Mouse (Mus musculus) brain, embryonic 18.5 days (tissue): ENCODE measurements around the gene Gm20708.
"Not testable (repeated sequence)": the region's sequence is repeated elsewhere in the genome, so short reads cannot be mapped to it uniquely, and the experiment has no call there.

Source experiments
- DNase-seq: peaks from one replicate; pipeline ENCODE4 v3.0.0-alpha.2; 2012; ENCODE audit warnings: low read depth, low spot score

Gm20708 gene

DNA sequence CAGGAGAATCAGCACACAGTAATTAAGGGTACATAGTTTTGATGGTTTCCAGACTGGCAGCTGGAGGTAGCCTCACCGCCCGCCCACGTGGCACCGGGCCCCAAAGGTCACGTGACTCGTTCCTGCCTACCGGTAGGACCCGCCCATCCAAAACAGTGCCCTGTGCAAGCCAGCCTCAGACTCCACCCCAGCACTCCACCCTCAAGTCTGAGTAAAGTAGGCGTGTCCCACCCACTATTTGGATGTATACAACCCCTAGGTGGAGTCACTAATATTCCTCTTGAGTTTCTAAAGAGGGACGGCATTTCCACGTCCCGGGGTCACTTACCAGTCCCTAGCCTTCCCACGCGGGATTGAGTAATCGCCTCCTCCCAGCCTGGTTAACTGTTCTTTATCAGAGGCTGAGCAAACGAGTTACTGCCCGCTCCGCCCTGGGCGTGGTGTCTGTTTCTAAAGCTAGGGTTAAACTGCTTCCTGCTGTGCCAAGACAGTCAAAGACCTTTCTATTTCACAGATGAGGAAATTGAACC lies 28.8 kb upstream of the Gm20708 start:
- no peak for DNase-seq

DNA sequence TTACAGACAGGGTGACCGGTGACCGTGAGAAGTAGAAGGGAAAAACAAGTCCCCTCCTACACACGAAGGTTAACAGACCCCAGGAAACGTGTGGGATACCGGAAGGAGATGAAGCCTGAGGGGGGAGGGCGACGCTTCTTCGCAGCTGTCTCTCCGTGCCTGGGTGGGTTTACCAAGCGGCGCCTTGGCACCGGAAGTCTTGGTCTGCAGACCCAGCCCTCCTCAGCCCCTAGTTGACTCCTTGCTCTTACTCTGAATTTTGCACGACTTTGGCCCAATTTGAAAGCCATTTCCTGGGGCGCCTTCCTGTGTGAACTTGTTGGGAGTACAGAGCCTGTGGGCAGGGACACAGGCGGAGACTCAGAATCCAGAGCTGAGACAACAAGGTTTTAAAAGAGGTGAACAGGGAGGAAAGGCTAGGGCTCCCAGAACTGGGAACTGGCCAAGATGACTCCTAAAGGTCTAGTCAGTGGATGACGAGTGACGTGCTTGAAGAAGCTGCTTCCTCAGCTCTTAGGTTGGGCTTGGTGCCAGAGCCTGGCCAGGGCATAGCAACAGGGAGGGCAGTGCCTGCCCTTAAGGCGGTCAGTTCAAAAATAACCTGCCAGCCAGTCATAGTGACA lies 28.2 kb upstream of the Gm20708 start:
- no peak for DNase-seq

GRCm38 (mm10) chr11:117781993-117782704 lies 27.3 kb upstream of the Gm20708 start, which contains the start of the genes Tmc8 and Tmc6:
TSS of gene Tmc8 (plus strand) at chr11:117782076.
TSS of gene Tmc6 (minus strand) at chr11:117782198.
- no peak for DNase-seq

DNA sequence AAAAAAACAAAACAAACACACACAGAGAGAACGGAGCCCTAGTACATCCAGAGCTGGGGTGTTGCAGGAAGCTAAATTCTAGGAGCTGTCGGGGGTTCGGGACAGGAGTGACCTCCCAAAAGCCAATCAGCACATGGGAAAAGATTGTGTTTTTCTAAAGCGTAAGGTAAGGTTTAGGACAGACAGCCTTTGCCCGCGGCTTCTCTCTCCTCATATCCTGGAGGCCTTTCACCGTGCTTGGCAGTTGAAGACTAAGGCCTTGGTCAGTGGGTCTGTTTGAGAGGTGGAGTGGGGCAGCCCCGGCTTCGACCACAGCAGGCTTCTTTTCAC lies 26.8 kb upstream of the Gm20708 start:
- no peak for DNase-seq

- DNase-seq: peak; percentile 16
These were observed 26.4 kb upstream of the Gm20708 start for GRCm38 (mm10) chr11:117783089-117783488.

DNA sequence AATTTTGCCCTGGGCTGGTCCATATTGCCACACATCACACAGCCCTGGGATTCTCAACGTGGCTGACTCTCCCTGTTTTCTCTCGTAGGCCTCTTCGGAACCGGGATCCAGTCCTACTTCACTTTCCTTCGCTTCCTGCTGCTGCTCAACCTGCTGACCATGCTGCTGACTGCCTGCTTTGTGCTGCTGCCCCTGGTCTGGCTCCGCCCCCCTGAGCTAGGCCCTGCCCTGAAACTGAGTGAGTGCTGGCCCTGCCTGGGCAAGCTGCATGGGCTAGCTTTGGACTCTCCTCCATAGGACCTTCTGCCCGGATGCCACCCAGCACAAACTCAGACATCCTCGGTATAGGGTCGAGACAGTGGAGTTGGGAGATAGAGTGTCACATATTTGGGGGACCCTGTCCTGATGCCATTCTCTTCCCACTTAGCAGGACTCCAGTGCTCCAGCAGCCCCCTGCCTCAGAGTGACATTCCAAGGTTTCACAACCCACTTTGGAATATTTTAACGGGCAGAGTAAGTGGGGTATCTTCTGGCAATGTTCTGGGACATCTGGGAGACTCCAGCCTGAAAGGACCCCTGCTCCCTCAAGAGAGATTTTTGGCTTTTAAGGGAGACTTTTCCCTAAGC lies 25.7 kb upstream of the Gm20708 start:
- no peak for DNase-seq

DNA sequence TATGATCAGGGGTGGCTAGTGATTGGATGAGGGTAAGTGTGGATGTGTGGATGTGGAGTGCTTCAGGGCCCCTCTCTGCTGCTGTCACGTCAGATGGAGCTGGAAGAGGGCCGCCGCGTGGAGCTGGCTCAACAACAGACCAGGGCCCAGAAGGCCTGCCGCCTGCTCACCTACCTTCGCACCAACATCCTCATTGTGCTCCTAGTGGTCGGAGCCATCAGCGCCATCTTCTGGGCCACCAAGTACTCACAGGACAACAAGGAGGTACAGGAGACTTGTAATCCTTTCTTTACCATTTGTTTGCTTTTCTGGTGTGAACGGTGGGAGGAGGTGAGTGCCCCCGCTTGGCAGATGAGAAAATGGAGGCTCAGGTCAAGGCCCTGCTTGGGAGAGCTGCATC lies 23.2 kb upstream of the Gm20708 start:
- DNase-seq: no peak

- DNase-seq: not testable (repeated sequence)
These were observed 21.0 kb upstream of the Gm20708 start for GRCm38 (mm10) chr11:117788481-117788880.

- no peak for DNase-seq
These were observed 19.2 kb upstream of the Gm20708 start for GRCm38 (mm10) chr11:117790286-117790685.

DNA sequence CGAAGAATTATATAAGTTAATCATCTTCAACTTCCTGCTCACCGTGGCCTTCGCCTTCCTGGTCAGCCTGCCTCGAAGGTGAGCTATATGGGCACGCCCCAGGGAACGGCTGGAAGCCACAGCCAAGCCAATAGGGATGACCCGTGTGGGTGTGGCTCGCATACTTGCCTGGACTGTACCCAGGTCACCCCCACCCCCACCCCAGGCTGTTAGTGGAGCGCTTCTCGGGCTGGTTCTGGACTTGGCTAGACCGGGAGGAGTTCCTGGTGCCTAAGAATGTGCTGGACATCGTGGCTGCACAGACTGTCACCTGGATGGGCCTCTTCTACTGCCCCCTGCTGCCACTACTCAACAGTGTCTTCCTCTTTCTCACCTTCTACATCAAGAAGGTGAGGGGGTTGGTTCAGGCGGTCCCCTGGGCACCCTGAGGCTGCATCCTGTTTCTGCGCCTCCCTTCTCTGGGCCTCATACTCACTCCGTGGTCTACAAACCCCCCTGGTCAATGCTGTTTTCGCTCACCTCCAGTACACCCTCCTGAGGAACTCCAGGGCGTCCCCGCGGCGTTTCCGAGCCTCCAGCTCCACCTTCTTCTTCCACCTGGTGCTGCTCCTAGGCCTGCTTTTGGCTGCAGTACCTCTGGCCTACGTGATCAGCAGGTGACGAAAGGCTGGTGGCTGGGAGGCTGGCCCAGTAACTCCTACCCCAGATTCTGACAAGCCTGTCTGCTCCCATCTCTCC lies 18.6 kb upstream of the Gm20708 start:
- no peak for DNase-seq

- DNase-seq: no peak
These were observed 18.1 kb upstream of the Gm20708 start for GRCm38 (mm10) chr11:117791441-117791761.

- no peak for DNase-seq
These were observed 17.1 kb upstream of the Gm20708 start for GRCm38 (mm10) chr11:117792281-117792888.

DNA sequence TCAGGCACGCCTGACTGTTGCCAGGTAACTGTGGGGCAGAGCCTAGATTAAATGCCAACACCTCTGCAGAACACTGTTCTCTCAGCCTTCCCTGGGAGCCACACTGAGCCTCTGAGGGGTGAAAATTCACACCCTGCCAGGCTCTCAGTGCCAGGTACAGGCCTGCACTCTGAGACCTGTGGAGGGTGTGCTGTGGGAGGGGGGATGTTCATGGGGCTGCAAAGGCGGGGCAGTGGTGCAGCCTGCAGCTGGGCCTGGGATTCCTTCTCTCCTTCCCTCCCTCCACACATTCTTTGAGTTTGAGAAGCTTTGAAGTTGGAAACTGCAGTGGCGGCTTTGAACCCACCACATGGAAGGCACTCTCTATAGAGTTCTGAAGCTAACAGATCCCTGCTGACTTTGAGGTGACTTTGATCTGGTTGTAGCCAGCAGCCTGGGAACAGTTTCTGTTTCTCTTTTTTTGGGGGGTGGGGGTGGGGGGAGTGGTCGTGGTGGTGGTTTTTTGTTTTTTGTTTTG lies 15.4 kb upstream of the Gm20708 start:
- no peak for DNase-seq

- no peak for DNase-seq
These were observed 12.5 kb upstream of the Gm20708 start for GRCm38 (mm10) chr11:117796954-117797353.

- DNase-seq: no peak
These were observed 11.8 kb upstream of the Gm20708 start, which contains the start of gene 6030468B19Rik for GRCm38 (mm10) chr11:117797511-117798159. TSS of gene 6030468B19Rik (plus strand) at chr11:117797660.

- no peak for DNase-seq
These were observed 11.3 kb upstream of the Gm20708 start for GRCm38 (mm10) chr11:117798160-117798541.

GRCm38 (mm10) chr11:117799174-117799573 lies 10.3 kb upstream of the Gm20708 start:
- DNase-seq: no peak

DNA sequence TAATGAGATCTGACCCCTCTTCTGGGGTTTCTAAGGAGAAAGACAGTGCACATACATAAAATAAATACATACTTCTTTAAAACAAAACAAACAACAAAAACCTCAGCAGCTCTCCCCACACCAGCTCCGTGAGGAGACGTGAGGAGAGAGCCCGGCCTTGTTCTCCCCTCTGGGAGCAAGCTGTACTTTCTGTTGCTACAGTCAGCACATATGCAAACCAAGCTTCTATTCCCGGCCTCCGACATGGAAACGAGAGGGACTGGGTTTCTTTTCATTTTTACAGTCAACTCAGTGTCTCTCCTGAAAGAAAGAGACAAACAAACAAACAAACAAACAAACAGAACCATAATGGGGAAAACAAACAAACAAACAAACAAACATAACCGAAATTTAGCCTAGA lies 9.4 kb upstream of the Gm20708 start:
- DNase-seq: no peak

GRCm38 (mm10) chr11:117801650-117802049 lies 7.8 kb upstream of the Gm20708 start:
- no peak for DNase-seq

GRCm38 (mm10) chr11:117803166-117803688 lies 6.2 kb upstream of the Gm20708 start:
- DNase-seq: no peak

- DNase-seq: no peak
These were observed 2.7 kb upstream of the Gm20708 start for GRCm38 (mm10) chr11:117806781-117807180.
